Mouse (Mus musculus): Measurements from ENCODE around the gene Rad50. TPM values are rescaled to one million over a fixed set of nuclear protein-coding genes. Genes with fewer than 3 reads are reported as not detected.

Rad50 gene
- 6.5 TPM for polyA plus RNA-seq (2015; fragmentation: Illumina TruSeq; extraction: RNeasy Lipid Tissue Mini Kit (QIAGEN cat#74804); ENCODE audit: low read depth, low replicate concordance)

DNA sequence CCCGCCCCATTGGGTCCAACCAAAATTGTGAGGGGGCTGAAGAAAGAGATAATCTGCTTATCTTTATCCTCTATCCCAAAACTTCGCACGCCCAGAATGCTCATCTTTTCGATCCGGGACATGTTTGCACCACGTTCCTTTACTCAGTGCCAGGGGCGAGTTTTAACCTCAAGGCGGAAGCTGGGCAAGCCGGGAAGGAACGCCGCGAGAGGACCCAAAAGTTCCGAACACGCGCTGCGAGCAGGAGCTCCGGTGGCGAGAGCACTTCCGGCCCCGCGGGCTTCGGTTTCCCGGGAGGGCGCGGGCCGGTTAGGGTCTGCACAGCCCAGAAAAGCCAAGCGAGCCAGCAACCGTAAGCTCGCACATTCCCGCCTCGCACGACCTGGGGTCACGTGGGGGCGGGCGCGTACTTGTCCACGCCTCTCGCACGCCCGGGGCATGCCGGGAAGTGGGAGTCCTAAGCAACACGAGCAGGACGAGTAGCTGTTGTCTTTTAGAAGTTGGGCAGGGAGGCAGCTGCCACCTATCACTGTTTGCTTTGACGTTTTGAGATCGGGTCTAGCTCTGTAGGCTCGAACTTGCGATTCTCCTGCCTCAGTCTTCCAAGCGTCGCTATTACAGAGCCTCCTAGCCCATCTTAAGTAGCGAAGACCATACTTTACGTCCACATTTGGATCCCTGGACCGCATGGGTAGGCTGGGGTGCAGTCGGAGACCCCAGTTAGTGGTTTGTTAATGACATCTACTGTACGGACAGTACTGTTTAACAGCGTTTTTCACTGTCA, at the start of gene Rad50:
TSS of gene Rad50 (minus strand) at position 386 of the 784 bp plus-strand sequence.

DNA sequence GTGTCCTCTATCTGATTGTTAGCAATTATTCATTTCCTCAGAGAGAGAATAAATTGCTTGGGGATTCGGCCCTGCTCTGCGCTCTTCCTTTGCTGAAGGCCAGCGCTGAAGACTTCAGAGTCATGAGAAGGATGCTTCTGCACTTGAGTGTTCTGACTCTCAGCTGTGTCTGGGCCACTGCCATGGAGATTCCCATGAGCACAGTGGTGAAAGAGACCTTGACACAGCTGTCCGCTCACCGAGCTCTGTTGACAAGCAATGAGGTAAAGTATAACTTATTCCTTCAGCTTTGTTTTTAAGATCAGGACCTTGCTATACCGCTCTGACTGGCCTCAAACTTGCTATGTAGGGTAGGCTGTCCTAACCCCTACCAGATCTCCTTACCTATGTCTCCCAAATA, 13.6 kb upstream of the Rad50 start, which contains the start of gene Il5:
TSS of gene Il5 (plus strand) at position 80 of the 400 bp plus-strand sequence.

DNA sequence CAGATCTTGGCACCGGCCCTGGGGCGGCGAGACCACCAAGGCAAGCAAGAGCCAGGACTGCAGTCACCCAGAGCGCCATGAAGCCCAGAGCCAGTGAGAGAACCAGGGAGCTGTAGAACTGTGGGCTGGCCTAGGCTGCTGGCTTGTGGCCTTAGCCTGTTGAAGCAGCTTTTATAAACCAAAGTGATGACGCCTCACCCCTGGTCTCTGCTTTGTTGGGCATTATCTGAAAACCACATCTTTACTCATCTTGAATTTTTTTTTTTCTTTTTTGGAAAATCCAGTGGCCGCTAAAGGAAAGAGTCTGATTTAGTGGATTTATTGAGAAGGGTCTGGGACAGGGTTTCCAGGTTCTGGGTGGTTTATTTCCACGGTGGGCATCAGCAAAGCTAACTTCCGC, 72.6 kb downstream of the Rad50 start, which contains the start of gene Il13:
TSS of gene Il13 (minus strand) at position 147 of the 400 bp plus-strand sequence.

DNA sequence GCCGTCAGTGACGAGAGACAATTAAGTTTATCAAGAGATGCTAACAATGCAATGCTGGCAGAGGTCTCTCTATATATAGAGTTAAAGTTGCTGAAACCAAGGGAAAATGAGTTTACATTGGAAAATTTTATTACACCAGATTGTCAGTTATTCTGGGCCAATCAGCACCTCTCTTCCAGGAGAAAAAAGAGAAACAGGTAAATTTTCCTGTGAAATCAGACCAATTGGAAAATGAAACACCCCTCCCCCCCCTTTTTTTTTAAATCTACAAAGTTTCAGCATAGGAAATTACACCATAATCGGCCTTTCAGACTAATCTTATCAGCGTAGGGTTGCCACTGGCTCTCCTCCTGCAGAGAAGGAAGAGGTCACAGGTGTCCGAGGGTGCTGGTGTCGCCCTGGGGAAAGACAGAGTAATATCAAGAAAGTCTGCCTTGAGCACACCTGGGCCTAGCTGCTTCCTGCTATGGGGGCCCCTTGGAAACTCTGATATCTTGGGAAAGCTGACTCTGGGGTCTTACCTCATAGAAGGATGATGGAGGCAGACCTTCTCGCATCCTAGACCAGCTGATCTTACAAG, 88.4 kb downstream of the Rad50 start, which contains the start of gene Il4:
TSS of gene Il4 (minus strand) at position 51 of the 580 bp plus-strand sequence.

Other genes starting within 250 kb of the Rad50 start
- gene Gm9837, start 236.8 kb downstream of the Rad50 start, polyA plus RNA-seq (2015; fragmentation: Illumina TruSeq; extraction: RNeasy Lipid Tissue Mini Kit (QIAGEN cat#74804); ENCODE audit: low read depth, low replicate concordance) = not detected
- 0.54 TPM for gene Gm9945, start 227.2 kb downstream of the Rad50 start, polyA plus RNA-seq (2015; fragmentation: Illumina TruSeq; extraction: RNeasy Lipid Tissue Mini Kit (QIAGEN cat#74804); ENCODE audit: low read depth, low replicate concordance)
- gene Sowaha, start 227.0 kb downstream of the Rad50 start, polyA plus RNA-seq (2015; fragmentation: Illumina TruSeq; extraction: RNeasy Lipid Tissue Mini Kit (QIAGEN cat#74804); ENCODE audit: low read depth, low replicate concordance) = 42.6 TPM
- gene Sept8, start 188.1 kb downstream of the Rad50 start, polyA plus RNA-seq (2015; fragmentation: Illumina TruSeq; extraction: RNeasy Lipid Tissue Mini Kit (QIAGEN cat#74804); ENCODE audit: low read depth, low replicate concordance) = 294 TPM
- gene Kif3a, start 139.9 kb downstream of the Rad50 start, polyA plus RNA-seq (2015; fragmentation: Illumina TruSeq; extraction: RNeasy Lipid Tissue Mini Kit (QIAGEN cat#74804); ENCODE audit: low read depth, low replicate concordance) = 96.0 TPM
- gene Il4, start 88.7 kb downstream of the Rad50 start, polyA plus RNA-seq (2015; fragmentation: Illumina TruSeq; extraction: RNeasy Lipid Tissue Mini Kit (QIAGEN cat#74804); ENCODE audit: low read depth, low replicate concordance) = not detected
- gene Il13, start 72.6 kb downstream of the Rad50 start, polyA plus RNA-seq (2015; fragmentation: Illumina TruSeq; extraction: RNeasy Lipid Tissue Mini Kit (QIAGEN cat#74804); ENCODE audit: low read depth, low replicate concordance) = not detected
- not detected for gene Il5, start 13.5 kb upstream of the Rad50 start, polyA plus RNA-seq (2015; fragmentation: Illumina TruSeq; extraction: RNeasy Lipid Tissue Mini Kit (QIAGEN cat#74804); ENCODE audit: low read depth, low replicate concordance)
- 7.9 TPM for gene Irf1, start 62.7 kb upstream of the Rad50 start, polyA plus RNA-seq (2015; fragmentation: Illumina TruSeq; extraction: RNeasy Lipid Tissue Mini Kit (QIAGEN cat#74804); ENCODE audit: low read depth, low replicate concordance)
- gene Gm17334, start 65.9 kb upstream of the Rad50 start, polyA plus RNA-seq (2015; fragmentation: Illumina TruSeq; extraction: RNeasy Lipid Tissue Mini Kit (QIAGEN cat#74804); ENCODE audit: low read depth, low replicate concordance) = 0.92 TPM
- gene Gm12216, start 151.9 kb upstream of the Rad50 start, polyA plus RNA-seq (2015; fragmentation: Illumina TruSeq; extraction: RNeasy Lipid Tissue Mini Kit (QIAGEN cat#74804); ENCODE audit: low read depth, low replicate concordance) = 2.8 TPM
- 9.6 TPM for gene Slc22a5, start 184.3 kb upstream of the Rad50 start, polyA plus RNA-seq (2015; fragmentation: Illumina TruSeq; extraction: RNeasy Lipid Tissue Mini Kit (QIAGEN cat#74804); ENCODE audit: low read depth, low replicate concordance)